Mouse (Mus musculus) common myeloid progenitor, adult 5-6 weeks (primary cell): Measurements from ENCODE around the gene Cdc6. TPM values are rescaled to one million over a fixed set of nuclear protein-coding genes. Genes with fewer than 3 reads are reported as not detected.

Experiments used
- ATAC-seq: replicated peaks from 2 replicates; pipeline ENCODE4 v1.8.0; 2016; ENCODE audit warnings: low read depth, mild to moderate bottlenecking, moderate TSS enrichment, inconsistent platforms; ENCODE audit not compliant: poor library complexity, severe bottlenecking
- total RNA-seq: library from RNA; stranded (forward); fragments of 200-1000, 187-1606 nt; gene quantifications from 2 replicates; pipeline ENCODE4 v1.2.3, GENCODE M21; 2017

Cdc6 gene
- total RNA-seq, 1 experiment from 2014 or later = 47.2 TPM

DNA sequence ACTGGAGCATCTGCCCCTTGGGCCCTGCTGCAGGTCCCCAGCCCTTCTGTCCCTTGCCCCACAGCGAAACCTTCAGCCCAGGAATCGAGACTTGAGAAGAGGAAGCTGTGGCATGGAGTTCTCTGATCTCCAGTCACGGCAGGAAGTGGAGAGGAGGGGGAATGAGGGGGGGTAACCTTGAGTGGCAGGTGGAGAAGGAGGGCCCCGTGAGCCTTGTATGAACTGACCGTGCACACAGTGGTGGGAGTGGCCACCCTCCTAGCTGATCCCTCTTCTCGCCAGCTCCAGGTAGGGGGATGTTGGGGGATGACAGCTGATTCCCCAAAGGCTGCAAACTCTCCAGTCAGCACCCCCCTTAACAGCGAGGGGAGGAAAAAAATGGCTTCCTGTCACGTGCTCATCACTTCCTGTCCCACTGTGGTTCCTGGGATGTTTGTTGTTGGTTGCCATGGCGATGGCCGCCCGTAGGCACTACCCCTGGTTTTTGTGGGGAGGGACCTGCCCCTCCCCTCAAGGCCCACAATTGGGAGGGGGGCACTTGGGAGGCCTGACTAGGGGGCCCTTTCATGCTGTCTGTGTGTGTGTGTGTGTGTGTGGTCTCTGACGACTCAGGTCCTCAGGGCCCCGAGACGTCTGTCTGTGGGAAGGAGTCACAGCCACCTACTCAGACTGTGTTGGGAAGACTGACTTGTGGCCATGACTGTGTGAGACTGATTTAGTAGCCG lies 34.4 kb downstream of the Cdc6 start:
- ATAC-seq = peak; percentile 61

DNA sequence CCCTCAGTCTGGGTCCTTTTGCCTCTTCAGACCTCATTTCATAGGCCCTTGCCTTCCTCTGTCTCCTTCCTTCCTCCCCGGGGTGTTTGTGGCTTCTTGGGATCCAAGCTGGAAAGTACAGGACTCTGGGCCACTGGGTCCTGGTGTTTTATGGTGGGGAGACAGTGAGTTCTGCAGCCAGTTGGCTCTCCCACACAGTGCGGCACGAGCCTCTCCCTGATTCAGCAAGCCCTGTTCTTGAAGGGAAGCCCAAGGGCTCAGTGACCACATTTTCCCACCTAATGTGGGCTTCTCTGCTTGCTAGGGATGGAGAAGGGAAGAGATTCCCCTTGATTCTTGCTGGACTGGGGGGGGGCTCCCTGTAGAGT lies 34.9 kb downstream of the Cdc6 start:
- no peak for ATAC-seq

DNA sequence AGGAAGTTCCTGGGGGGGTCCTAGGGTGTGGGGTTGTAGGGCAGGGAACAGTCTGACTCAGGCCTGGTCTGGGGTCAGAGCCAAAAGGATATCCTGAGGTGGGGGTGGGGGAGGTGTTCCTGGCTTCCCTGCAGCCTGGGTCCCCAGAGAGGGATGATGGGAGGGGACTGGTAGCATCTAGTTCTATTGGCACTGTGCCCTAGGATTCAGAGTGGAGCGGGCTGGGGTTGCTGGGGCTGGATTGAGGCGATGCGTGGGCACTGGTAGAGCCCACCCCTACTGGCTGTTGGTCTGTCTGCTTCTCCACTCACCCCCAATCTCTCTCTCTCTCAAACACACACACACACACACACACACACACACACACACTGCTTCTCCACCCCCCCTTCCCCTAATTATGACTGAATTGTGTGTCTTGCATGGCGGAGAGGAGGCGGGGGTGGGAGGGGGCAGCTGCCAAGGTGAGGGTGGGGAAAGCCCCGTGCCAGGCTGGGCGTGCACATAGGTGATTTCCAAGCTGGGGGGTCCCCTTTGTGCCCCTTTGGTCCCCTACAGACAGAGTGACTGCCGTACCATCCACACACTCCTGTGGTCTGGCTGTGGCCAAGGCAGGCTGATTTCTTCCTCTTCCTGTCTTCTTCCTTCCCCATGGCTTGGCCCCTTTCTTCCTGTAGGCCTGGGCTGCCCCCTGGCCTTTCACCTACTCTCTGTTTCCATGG lies 35.5 kb downstream of the Cdc6 start:
- ATAC-seq = 0 out of 2 replicates have a peak, but pooled peaks have one; percentile 3

DNA sequence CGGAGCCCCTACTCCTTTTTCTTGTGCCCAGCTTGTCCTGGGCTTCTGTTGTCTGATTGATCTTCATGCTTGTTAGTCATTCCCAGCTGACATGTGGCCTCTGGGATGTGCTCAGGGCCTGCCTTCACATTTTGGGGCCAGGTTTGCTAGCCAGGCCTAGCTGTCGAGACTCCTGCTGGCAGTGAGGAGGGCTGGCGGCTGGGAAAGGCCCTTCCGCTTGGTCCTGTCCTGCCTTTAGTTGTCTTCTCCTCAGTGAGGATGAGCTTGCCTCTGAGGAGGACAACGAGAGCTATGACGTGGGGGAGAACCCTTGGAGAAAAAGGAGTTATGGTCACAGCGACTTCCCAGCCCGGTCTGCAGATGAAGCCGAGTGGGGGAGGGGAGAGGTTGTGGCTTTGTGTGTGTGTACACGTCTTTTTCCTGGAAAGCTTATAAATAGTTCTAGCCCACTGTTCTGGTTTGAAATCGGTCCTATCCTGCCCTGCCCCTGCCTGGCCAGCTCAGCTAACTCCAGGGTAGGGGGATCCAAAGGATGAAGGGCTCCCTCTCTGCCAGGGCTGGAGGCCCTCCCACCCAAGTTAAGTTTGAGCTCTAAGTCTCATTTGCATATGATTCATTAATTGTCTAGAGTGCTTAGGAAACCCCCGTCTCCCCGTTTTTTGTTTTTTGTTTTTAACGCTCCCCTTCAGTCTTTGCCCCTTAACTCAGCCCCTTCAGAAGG lies 36.3 kb downstream of the Cdc6 start:
- ATAC-seq = no peak

DNA sequence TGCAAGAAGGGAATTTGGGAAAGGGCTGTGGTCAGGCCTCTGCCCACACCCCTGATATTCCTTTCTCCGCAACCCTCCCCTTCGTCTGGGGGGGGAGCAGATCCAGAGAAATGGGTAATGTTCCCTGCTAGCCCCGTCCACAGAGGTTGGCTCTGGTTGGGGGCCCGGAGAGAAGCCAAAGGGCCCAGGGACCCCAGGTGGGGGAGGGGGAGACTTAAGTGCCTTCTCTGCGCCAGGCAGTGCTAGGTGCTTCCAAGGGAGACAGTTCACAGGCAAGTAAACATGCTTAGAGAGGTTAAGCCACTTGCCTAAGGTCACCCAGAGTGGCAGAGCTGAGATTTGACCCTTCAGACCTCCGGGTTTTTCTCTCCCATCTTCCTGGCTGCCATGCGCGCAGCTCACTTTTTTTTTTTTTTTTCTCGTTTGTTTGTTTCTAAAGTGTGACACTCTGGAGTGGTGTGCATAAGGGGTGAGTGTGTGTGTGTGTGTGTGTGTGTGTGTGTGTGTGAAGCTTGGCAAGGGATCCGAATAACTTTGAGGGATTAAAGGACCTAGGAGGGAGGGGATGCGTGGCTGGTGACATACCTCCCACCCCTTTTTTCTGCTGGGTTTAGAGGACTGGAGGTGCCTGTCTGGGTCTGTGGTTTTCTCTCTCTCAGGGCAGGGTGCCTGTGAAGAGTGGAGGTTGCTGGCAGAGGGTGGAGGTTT lies 37.5 kb downstream of the Cdc6 start:
- no peak for ATAC-seq

DNA sequence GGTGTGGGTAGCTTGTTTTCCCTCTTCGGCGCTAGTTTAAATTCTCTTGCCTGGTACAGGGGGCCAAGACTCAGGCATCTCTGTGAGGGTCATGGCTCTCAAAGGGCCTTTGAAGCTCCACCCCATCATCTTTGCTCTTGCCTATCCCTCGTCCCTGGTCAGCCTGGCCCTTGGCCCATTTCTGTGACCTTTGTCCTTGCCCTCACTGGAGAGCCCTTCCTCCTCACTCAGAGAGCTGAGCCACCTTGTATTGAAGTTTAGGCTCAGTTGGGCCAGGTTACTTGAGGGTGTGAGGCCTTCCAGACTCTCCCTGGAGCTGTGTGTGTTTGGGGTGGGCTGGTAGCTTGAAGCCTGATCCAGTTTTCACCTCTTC lies 38.0 kb downstream of the Cdc6 start:
- no peak for ATAC-seq

DNA sequence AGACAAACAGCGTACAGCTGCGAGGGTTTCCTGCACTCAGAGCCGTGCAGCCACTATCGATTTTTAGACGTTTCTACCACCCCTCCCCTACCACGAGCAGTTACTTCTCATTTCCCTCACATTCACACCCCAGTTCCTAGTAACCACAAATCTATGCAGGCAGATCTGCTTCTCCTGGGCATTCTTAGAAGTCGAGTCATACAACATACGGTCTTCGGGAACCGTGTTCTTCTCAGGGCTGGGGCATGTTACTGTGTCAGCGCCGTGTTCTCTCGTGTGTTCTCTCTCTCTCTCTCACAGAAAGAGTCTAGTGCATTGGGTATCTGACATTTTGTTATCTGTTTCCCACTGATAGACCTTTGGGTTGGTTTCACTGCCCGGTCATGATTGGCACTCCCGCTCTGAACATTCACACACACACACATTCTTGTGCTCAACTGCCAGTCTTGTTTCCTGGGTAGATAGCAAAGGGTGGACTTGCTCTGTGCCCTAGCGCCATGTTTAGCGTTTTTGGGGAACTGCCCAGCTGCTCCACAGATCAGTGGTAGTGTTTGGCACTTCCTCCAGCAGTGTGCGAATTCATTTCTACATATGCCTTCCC lies 40.5 kb downstream of the Cdc6 start:
- ATAC-seq = peak; percentile 50

DNA sequence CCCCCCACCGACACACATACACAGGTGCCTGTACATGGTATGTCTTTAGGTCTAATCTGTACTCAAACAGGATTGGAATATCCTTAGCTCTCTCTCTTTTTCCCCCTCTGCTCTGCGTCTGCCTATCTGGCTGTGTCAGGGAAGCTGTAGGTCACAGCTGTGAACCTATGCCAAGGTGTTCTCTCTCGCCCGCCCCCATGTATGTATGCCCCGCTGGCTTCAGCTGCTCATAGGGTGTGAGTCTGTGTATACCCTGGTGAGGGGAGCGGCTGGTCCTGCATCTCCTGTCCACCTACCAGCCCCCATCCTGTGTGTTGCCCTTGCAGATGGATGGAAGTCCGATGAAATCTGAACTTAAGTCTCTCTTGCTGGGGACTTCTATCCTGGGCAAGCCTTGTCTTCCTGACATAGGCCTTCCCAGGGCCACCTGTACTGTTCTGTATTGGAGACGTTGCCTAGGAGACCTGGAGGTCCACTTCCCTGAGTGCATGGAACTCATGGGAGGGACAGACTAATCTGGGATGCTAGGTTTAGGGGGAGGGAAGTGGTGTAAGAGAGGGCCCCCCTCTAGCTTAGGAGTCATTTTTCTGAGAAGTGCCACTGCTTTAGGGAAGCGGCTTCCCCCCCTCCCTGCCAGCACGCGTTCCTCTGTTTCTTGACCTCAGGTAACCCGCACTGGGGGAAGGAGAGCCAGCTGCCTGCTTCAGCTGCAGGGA lies 41.8 kb downstream of the Cdc6 start:
- ATAC-seq = peak; percentile 16; the same call in 1 of the 2 replicates

DNA sequence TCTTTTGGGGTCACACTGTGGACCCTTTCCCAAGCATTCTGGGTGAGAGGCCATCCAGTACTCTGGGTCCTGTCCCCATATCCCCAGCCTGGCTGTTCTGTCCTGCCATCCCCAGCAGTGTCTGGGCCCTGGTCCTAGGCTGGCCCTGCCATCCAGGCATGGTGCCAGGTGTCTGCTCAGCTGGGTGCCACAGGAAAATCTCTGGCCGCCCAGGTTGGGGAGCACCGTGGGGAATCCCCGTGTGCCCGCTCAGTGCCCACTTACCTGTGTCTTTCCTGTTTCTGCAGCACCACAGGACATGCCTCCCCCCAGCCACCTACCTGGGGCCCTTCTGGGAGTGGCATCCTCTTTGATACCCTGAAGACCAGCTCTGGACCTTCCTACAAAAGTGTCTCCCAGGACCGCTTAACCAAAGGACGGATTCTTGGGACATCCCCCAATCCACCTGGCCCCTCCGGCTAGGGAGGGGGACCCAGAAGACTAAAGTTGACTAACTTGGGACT lies 42.4 kb downstream of the Cdc6 start:
- ATAC-seq = no peak

DNA sequence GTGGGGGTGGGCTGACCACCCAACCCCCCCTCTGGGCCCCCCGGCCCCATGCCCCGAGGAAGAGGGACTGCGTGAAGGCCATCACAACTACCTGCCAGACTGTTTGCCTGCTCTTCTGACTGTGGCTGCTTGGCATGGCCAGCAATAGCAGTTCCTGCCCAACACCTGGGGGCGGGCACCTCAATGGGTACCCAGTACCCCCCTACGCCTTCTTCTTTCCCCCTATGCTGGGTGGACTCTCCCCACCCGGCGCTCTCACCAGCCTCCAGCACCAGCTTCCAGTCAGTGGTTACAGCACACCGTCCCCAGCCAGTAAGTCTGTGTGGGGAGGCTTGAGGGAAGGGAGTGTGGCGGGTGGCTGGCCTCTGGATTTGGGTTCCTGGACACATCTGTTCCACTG lies 42.9 kb downstream of the Cdc6 start:
- ATAC-seq = no peak

DNA sequence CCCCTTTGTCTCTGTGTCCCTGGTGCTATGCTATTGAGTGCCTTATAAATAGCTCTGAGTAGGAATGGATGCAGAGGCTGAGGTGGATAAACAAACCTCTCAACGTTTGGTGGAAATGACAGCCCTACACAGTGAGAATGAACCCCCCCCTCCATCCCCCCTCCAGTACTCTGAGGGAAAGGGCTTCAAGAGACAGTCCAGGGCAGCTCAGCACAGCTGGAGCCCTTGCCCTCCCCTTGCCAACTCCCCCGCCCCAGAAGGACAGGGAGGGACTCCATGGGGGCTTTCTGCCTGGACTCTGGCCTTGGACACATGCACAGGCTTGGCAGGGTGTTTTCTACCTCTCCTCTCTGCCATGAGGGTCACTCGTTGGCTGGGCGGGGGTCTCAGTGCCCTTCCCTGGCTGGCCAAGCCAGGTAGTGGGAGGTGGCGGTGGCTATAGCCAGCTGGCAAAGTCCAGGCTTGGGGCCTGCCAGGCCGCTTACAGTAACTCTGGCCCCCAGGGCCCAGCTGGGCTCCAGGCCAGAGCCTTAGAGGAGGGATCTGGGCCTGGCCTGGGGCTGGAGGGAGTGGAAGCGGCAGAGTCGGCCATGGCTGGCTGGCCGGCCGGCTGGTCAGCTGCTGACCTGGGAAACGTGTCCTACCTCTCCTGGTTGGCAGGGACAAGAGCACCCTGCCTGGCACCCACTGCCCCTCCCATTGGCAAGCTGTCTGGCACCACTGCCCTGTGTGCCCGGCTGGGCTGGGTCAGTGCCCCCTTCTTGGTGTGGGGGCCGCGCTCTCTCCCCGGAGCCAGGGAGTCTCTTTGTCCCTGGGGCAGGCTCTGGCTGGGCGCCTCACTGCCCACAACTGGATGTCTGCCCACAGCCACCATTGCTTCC lies 43.7 kb downstream of the Cdc6 start:
- no peak for ATAC-seq

DNA sequence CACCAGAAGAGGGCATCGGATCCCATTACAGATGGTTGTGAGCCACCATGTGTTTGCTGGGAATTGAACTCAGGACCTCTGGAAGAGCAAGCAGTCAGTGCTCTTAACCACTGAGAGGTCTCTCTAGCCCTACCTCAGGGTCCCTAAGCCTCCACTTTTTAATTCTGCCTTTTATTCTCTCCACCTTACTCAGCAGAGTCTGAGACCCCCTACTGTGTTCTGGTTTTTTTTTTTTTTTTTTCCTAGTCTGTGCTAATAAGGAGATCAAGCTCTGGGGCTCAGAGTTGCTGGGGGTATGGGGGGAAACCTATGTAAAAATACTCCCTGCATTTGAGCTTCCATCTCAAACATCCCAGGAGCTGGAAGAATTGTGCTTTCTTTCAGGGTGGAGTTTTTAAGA lies 44.5 kb downstream of the Cdc6 start:
- no peak for ATAC-seq

DNA sequence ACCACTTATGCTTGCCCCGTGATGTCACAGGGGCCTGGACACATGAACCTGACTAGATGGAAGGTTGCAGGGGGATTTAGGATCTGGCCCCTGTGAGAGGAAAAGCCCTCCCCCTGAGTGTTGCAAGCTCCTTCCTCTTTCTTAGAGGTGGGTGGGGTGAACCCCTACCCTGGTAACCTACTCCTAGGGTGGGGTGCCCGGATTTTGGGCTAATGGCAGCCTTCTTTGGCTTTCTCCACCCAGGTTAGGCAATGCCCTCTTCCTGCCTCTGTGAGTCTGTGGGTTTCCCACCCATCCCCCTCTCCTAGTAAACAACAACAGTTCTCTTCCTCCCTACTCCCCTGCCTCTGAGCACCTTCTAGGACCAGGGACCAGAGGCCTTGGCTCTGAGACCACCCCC lies 45.1 kb downstream of the Cdc6 start:
- peak; percentile 45 for ATAC-seq

DNA sequence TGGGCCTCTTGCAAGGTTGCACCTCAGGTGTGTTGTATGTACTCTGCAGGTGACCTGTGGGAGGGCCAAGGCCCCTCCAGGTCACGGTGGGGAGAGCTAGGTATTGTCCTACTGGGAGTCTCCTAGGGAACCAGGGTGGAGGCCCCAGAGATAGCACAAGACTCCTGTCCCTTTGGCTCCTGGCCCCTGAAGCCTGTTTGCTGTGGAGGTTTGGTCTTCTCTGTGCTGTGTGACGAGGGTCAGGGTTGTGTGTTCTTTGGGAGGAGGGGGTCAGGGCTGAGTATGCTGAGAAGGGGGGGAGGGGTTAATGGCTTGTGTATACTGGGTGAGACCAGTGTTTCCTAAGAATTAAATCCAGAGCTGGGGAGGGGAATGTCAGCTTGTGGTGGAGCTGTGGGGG lies 45.8 kb downstream of the Cdc6 start:
- no peak for ATAC-seq

DNA sequence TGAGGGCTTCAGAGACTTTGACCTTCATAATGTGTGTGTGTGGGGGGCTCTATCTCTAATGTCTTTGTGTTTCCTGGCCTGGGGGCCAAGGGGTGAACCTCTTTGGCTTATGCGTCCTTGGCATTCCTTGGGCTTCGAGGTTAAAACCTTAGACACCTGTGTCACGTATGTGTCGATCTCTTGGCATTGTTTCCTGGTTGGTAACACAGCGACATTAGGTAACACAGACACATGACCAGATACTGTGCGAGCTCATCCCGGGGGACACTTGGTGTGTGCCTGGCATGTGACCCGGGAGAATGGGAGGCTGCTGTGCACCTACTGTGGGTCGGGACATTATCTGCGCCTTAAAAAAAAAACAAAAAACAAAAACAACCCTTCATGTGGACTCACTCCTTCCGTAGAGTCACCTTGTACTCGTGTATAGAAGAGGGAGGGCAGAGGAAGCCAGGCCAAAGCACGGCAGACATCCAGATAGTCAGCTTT lies 46.3 kb downstream of the Cdc6 start:
- ATAC-seq = no peak

DNA sequence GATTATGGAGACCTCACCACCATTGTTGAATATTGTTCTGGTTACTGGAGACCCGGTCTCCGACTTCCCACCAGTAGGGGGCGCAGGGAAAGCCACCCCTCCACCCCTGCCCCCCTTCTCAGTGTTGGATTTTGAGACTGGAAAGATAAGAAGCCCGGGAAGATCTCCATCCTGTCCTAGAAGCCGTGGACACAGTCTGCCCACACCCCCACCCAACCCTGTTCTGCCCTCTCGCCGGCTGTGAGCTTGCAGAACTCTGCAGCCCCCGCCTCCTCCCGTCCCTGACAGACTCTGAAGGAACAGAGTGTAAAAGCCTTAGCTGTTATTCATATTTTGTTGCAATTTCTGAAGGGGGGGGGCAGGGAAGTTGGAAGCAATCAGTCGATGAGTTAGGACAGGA lies 46.8 kb downstream of the Cdc6 start:
- no peak; the same call in 1 of the 2 replicates for ATAC-seq

DNA sequence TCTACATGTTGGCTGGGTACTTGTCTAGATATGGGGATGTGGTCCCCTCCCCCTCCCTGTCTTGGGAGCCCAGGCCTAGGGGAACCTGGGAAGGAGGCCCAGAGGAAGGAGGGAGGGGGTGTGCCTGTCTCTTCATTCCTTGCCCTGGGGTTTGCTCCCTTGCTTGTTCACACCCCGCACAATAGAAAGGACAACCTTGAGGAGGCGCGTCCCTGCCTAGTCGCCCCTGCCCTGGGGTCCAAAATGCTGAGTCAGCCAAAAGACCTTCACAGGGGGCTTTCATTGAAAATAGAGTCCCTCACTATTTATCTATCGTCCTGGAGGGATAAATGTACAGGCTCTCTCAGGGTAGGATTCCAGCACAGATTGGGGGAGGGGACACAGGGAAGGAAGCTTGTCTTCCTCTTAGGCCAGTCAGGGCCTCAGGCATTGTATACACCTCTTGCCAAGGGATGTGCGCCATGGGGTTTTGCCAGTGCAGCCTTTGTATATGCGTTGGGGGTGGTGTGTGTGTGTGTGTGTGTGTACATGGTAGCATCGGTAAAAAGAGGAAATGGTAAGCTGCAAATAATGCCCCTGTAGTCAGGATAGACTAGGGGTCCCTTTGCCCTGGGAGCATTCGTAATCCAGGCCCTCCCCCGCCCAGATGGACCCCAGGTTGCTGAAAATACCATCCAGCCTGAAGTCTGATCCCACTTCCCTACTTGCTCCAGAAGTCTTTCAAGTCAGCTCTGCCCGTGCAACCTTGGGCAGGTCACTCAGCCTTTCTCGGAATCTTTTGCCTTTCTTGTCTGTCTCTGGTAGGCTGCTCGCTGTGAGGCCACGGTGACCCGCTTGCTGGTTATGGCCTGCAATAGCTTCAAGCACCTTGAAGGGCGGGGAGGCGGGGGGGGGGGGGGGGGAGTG lies 47.5 kb downstream of the Cdc6 start:
- ATAC-seq = no peak
